In genomic region chr4:133609719-133610118, GRCm38 (mm10) we compare ENCODE assay signal across 9 mouse cellular contexts. TPM values are rescaled to one million over a fixed set of nuclear protein-coding genes. Genes with fewer than 3 reads are reported as not detected.
DNase-seq lines count a peak whose midpoint lies in the region; ATAC-seq lines count a peak whose summit lies in the region.
"Had no signal": no experiment of that assay in that cellular context is flagged by ENCODE, and none has a peak within 500 bp of the region (broad histone marks: within the 10 kb centered on the region; RNA-seq: fewer than 3 reads in every experiment).

No protein-coding gene starts in this region.

- no peak overlapping the region for H3K4me3 ChIP-seq in forebrain, embryonic 10.5 days
- no peak overlapping the region for H3K4me3 ChIP-seq in forebrain, embryonic 15.5 days
- H3K4me3 ChIP-seq in intestine, embryonic 14.5 days (ENCODE audit: low read depth, low read length) = no peak overlapping the region
- no peak overlapping the region for H3K4me3 ChIP-seq in midbrain, embryonic 14.5 days (replicated peaks; ENCODE audit: low read depth, low read length)
- H3K4me3 ChIP-seq: megakaryocyte, embryonic 14.5 days had no signal

- ATAC-seq in forebrain, embryonic 15.5 days (replicated peaks) = no peak
- 0 out of 2 replicates have a peak, but pooled peaks have one; percentile 47 for ATAC-seq in intestine, embryonic 14.5 days (replicated peaks; ENCODE audit: low FRiP score, low TSS enrichment, low read depth)
- ATAC-seq in midbrain, embryonic 14.5 days (ENCODE audit: low FRiP score, low TSS enrichment) = no peak

- H3K9me3 ChIP-seq in forebrain, embryonic 10.5 days = peaks cover 10% of the 10 kb centered on the region
- no peaks in the 10 kb centered on the region for H3K9me3 ChIP-seq in forebrain, embryonic 15.5 days
- peaks cover 8% of the 10 kb centered on the region for H3K9me3 ChIP-seq in intestine, embryonic 14.5 days (ENCODE audit: control insufficient read depth, low read length)
- H3K9me3 ChIP-seq in midbrain, embryonic 14.5 days (ENCODE audit: control insufficient read depth, low read length) = no peaks in the 10 kb centered on the region

- H3K27ac ChIP-seq in forebrain, embryonic 10.5 days = no peak overlapping the region
- no peak overlapping the region for H3K27ac ChIP-seq in forebrain, embryonic 15.5 days (replicated peaks)
- H3K27ac ChIP-seq in intestine, embryonic 14.5 days (ENCODE audit: low read depth) = no peak overlapping the region
- H3K27ac ChIP-seq in midbrain, embryonic 14.5 days (replicated peaks; ENCODE audit: low read depth, low read length) = no peak overlapping the region

- intact Hi-C loops in left cerebral cortex, postnatal 25 days (cut with DNase I) = no loop called here

- H3K4me1 ChIP-seq in forebrain, embryonic 10.5 days = peaks cover 16% of the 10 kb centered on the region
- no peaks in the 10 kb centered on the region for H3K4me1 ChIP-seq in forebrain, embryonic 15.5 days
- no peaks in the 10 kb centered on the region for H3K4me1 ChIP-seq in intestine, embryonic 14.5 days (replicated peaks; ENCODE audit: control insufficient read depth, insufficient read depth, low read length)
- no peaks in the 10 kb centered on the region for H3K4me1 ChIP-seq in midbrain, embryonic 14.5 days (ENCODE audit: control insufficient read depth, insufficient read depth, low read length)

- H3K9ac ChIP-seq in forebrain, embryonic 15.5 days (replicated peaks) = no peak overlapping the region
- H3K9ac ChIP-seq in intestine, embryonic 14.5 days (ENCODE audit: low read length) = no peak overlapping the region
- H3K9ac ChIP-seq in midbrain, embryonic 14.5 days (replicated peaks; ENCODE audit: low read length) = no peak overlapping the region

- no peaks in the 10 kb centered on the region for H3K27me3 ChIP-seq in forebrain, embryonic 10.5 days (ENCODE audit: poor library complexity, severe bottlenecking)
- H3K27me3 ChIP-seq in forebrain, embryonic 15.5 days = no peaks in the 10 kb centered on the region
- no peaks in the 10 kb centered on the region for H3K27me3 ChIP-seq in intestine, embryonic 14.5 days (replicated peaks; ENCODE audit: control insufficient read depth, insufficient read depth, low read length)
- H3K27me3 ChIP-seq in midbrain, embryonic 14.5 days (ENCODE audit: control insufficient read depth, insufficient read depth, low read length) = no peaks in the 10 kb centered on the region
- H3K27me3 ChIP-seq: megakaryocyte, embryonic 14.5 days had no signal

- WGBS in forebrain, embryonic 10.5 days = 20% methylated on average over 6 of the region's 6 CpGs
- 13% methylated on average over 6 of the region's 6 CpGs for WGBS in forebrain, embryonic 15.5 days
- 19% methylated on average over 6 of the region's 6 CpGs for WGBS in intestine, embryonic 14.5 days
- 24% methylated on average over 6 of the region's 6 CpGs for WGBS in midbrain, embryonic 14.5 days

- H3K36me3 ChIP-seq in forebrain, embryonic 10.5 days (replicated peaks) = peaks cover 86% of the 10 kb centered on the region
- H3K36me3 ChIP-seq in forebrain, embryonic 15.5 days = peaks cover 27% of the 10 kb centered on the region
- peaks cover 27% of the 10 kb centered on the region for H3K36me3 ChIP-seq in intestine, embryonic 14.5 days (ENCODE audit: control insufficient read depth, insufficient read depth, low read length)
- peaks cover 64% of the 10 kb centered on the region for H3K36me3 ChIP-seq in midbrain, embryonic 14.5 days (ENCODE audit: control insufficient read depth, insufficient read depth, low read length)

- no peak overlapping the region for H3K4me2 ChIP-seq in forebrain, embryonic 15.5 days (replicated peaks)
- no peak overlapping the region for H3K4me2 ChIP-seq in intestine, embryonic 14.5 days (ENCODE audit: low read length)
- H3K4me2 ChIP-seq in midbrain, embryonic 14.5 days (ENCODE audit: low read length) = no peak overlapping the region

- DNase-seq in forebrain, embryonic 10.5 days (ENCODE audit: extremely low spot score, low spot score) = peak; percentile 77
- DNase-seq in cerebellum, adult 9-11 months = peak; percentile 68
- peak; percentile 90 for DNase-seq in gastrocnemius, postnatal 10 days
- peak; percentile 95 for DNase-seq in intestine, embryonic 14.5 days (ENCODE audit: low spot score)
- DNase-seq in left cerebral cortex, postnatal 25 days (ENCODE audit: low spot score in 2 of 2) = peak; percentile 63 to 73
- peak; percentile 83 for DNase-seq in midbrain, embryonic 14.5 days
- peak; percentile 84 to 94 for DNase-seq in spleen, postnatal 10 days (ENCODE audit: low spot score in 2 of 2)

RNA-seq across cellular contexts. Expression of gene Sfn, which starts 7.8 kb away (rescaled TPM):
- polyA plus RNA-seq in forebrain, embryonic 10.5 days (2016; fragmentation: Nextera tagmentation; extraction: Ambion mirVana) = 9.0 and 9.5 TPM in 2 replicates
- 0.97 and 1.1 TPM in 2 replicates for polyA plus RNA-seq in forebrain, embryonic 15.5 days (2015; fragmentation: Nextera tagmentation; extraction: Ambion mirVana)
- total RNA-seq in gastrocnemius, postnatal 10 days (2021) = 1 to 10 TPM; 1.6 TPM
- polyA plus RNA-seq in intestine, embryonic 14.5 days (2014; fragmentation: Nextera tagmentation; extraction: Ambion mirVana) = 39.2 and 42.7 TPM in 2 replicates
- total RNA-seq in left cerebral cortex, postnatal 25 days (2021) = 1 to 10 TPM; 1.3 to 1.9 TPM
- 0.88 and 1.3 TPM in 2 replicates for polyA plus RNA-seq in midbrain, embryonic 14.5 days (2014; fragmentation: Nextera tagmentation; extraction: Ambion mirVana)

RNA-seq across cellular contexts. Expression of gene Gpn2, which starts 25.6 kb away (rescaled TPM):
- 27.2 and 30.3 TPM in 2 replicates for polyA plus RNA-seq in forebrain, embryonic 10.5 days (2016; fragmentation: Nextera tagmentation; extraction: Ambion mirVana)
- 24.0 and 25.7 TPM in 2 replicates for polyA plus RNA-seq in forebrain, embryonic 15.5 days (2015; fragmentation: Nextera tagmentation; extraction: Ambion mirVana)
- 1 to 10 TPM; 5.6 TPM for total RNA-seq in gastrocnemius, postnatal 10 days (2021)
- 19.8 TPM in 2 replicates for polyA plus RNA-seq in intestine, embryonic 14.5 days (2014; fragmentation: Nextera tagmentation; extraction: Ambion mirVana)
- total RNA-seq in left cerebral cortex, postnatal 25 days (2021) = 10 to 100 TPM in 1 of 2 experiments, 1 to 10 TPM in 1; 9.8 to 10.9 TPM
- polyA plus RNA-seq in midbrain, embryonic 14.5 days (2014; fragmentation: Nextera tagmentation; extraction: Ambion mirVana) = 20.3 and 21.4 TPM in 2 replicates

RNA-seq across cellular contexts. Expression of gene Gpatch3, which starts 35.2 kb away (rescaled TPM):
- 10.0 and 10.4 TPM in 2 replicates for polyA plus RNA-seq in forebrain, embryonic 10.5 days (2016; fragmentation: Nextera tagmentation; extraction: Ambion mirVana)
- polyA plus RNA-seq in forebrain, embryonic 15.5 days (2015; fragmentation: Nextera tagmentation; extraction: Ambion mirVana) = 7.9 and 9.0 TPM in 2 replicates
- total RNA-seq in gastrocnemius, postnatal 10 days (2021) = 1 to 10 TPM; 4.6 to 5.1 TPM
- 6.9 and 7.5 TPM in 2 replicates for polyA plus RNA-seq in intestine, embryonic 14.5 days (2014; fragmentation: Nextera tagmentation; extraction: Ambion mirVana)
- total RNA-seq in left cerebral cortex, postnatal 25 days (2021) = 1 to 10 TPM; 6.5 to 7.3 TPM
- polyA plus RNA-seq in midbrain, embryonic 14.5 days (2014; fragmentation: Nextera tagmentation; extraction: Ambion mirVana) = 6.4 and 7.3 TPM in 2 replicates

RNA-seq across cellular contexts. Expression of gene Zdhhc18, which starts 40.2 kb away (rescaled TPM):
- polyA plus RNA-seq in forebrain, embryonic 10.5 days (2016; fragmentation: Nextera tagmentation; extraction: Ambion mirVana) = 2.4 and 2.8 TPM in 2 replicates
- 4.9 and 6.3 TPM in 2 replicates for polyA plus RNA-seq in forebrain, embryonic 15.5 days (2015; fragmentation: Nextera tagmentation; extraction: Ambion mirVana)
- total RNA-seq in gastrocnemius, postnatal 10 days (2021) = 10 to 100 TPM; 21.6 to 27.6 TPM
- 1.9 and 2.2 TPM in 2 replicates for polyA plus RNA-seq in intestine, embryonic 14.5 days (2014; fragmentation: Nextera tagmentation; extraction: Ambion mirVana)
- 10 to 100 TPM; 30.9 to 40.6 TPM for total RNA-seq in left cerebral cortex, postnatal 25 days (2021)
- polyA plus RNA-seq in midbrain, embryonic 14.5 days (2014; fragmentation: Nextera tagmentation; extraction: Ambion mirVana) = 3.8 and 5.8 TPM in 2 replicates

RNA-seq across cellular contexts. Expression of gene Nr0b2, which starts 56.5 kb away (rescaled TPM):
- not detected in 2 replicates for polyA plus RNA-seq in forebrain, embryonic 10.5 days (2016; fragmentation: Nextera tagmentation; extraction: Ambion mirVana)
- polyA plus RNA-seq in forebrain, embryonic 15.5 days (2015; fragmentation: Nextera tagmentation; extraction: Ambion mirVana) = not detected in 2 replicates
- total RNA-seq in gastrocnemius, postnatal 10 days (2021) = under 1 TPM in 1 of 2 experiments, not detected in 1; 0.23 TPM
- polyA plus RNA-seq in intestine, embryonic 14.5 days (2014; fragmentation: Nextera tagmentation; extraction: Ambion mirVana) = 3.2 and 5.4 TPM in 2 replicates
- not detected for total RNA-seq in left cerebral cortex, postnatal 25 days (2021)
- polyA plus RNA-seq in midbrain, embryonic 14.5 days (2014; fragmentation: Nextera tagmentation; extraction: Ambion mirVana) = not detected in 2 replicates
